Comparison of ENCODE assay signal across 10 mouse cellular contexts in the genomic region with DNA sequence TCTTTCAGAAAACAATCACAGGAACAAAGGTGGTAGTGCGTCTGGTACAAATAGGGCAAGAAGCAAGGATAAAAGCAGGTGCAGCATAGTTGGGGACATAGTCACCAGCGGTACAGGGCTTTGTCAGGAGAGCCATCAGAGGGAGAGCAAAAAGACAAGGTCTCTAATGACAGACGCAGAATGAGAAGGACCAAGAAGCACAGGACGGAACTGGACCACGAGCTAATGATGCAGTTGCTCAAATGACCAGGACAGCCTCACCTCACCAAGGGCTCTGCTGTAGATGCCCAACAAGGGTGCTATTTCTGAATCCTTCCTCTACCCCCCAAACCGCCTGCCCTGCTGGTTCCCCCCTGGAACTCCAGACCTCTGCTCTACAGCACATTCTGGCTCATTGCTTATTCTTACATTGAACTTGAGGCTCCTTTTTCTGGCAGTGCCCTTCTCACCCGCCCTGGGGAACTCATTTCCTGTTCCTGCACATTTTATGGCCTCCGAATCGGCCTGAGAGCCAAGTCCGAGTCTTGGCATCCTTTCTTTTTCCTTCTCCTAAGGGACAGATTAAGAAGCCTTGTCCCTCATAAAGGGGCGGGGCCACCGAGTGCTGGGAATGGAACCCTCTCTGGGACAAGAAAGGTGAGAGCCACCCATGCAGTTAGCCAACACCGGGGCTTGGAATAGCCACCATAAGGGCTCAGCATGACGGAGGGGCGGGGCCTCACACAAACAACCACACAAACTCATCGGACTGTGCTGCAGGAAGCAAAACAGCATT. TPM values are rescaled to one million over a fixed set of nuclear protein-coding genes. Genes with fewer than 3 reads are reported as not detected.
A peak's percentile ranks its signal among the peaks of the same experiment; 100 is the strongest.
DNase-seq lines count a peak whose midpoint lies in the region; ATAC-seq and TF ChIP-seq lines count a peak whose summit lies in the region.
"Had no signal": no experiment of that assay in that cellular context is flagged by ENCODE, and none has a peak within 500 bp of the region (broad histone marks: within the 10 kb centered on the region; RNA-seq: fewer than 3 reads in every experiment).

No protein-coding gene starts in this region.

- no peak overlapping the region for H3K27ac ChIP-seq in testis, adult 2 months (ENCODE audit: control insufficient read depth, insufficient read depth, low read depth, low read length)
- H3K27ac ChIP-seq in forebrain, embryonic 13.5 days, result no peak overlapping the region
- H3K27ac ChIP-seq: embryonic facial prominence, embryonic 13.5 days; midbrain, embryonic 10.5 days had no signal

- peak overlapping the region; percentile 8; the same call in 1 of the 2 replicates for H3K4me3 ChIP-seq in testis, adult 2 months (ENCODE audit: control insufficient read depth, low read depth, low read length)
- H3K4me3 ChIP-seq in forebrain, embryonic 13.5 days, result no peak overlapping the region
- H3K4me3 ChIP-seq: embryonic facial prominence, embryonic 13.5 days; midbrain, embryonic 10.5 days had no signal

- WGBS in forebrain, embryonic 13.5 days, result 75% methylated on average over 16 of the region's 16 CpGs

- TF ChIP-seq CTCF in testis, adult 2 months (IDR thresholded peaks at IDR 0.05; ENCODE audit: control insufficient read depth, insufficient read depth, insufficient replicate concordance, low read depth, low read length), result no peak

- no peaks in the 10 kb centered on the region for H3K27me3 ChIP-seq in testis, adult 2 months (ENCODE audit: control insufficient read depth, insufficient read depth, low read length)
- no peaks in the 10 kb centered on the region for H3K27me3 ChIP-seq in forebrain, embryonic 13.5 days
- H3K27me3 ChIP-seq: embryonic facial prominence, embryonic 13.5 days had no signal

- DNase-seq in adrenal gland, postnatal 25 days, result peak; percentile 3
- DNase-seq in adrenal gland, adult 8-10 months, result no peak
- DNase-seq in testis, postnatal 14 days (ENCODE audit: low spot score), result no peak
- peak; percentile 28 to 50 for DNase-seq in kidney, postnatal 25 days
- no peak for DNase-seq in c-Kit-positive CD71-positive TER-119-positive erythroid progenitor cells, embryonic 14.5 days (ENCODE audit: low spot score)
- no peak for DNase-seq in thymus, postnatal 0 days (ENCODE audit: low spot score)

- no peaks in the 10 kb centered on the region for H3K9me3 ChIP-seq in forebrain, embryonic 13.5 days (replicated peaks)
- H3K9me3 ChIP-seq: embryonic facial prominence, embryonic 13.5 days; midbrain, embryonic 10.5 days had no signal

- no peak overlapping the region for H3K4me2 ChIP-seq in forebrain, embryonic 13.5 days
- H3K4me2 ChIP-seq: embryonic facial prominence, embryonic 13.5 days had no signal

- no peak for TF ChIP-seq POLR2A in testis, adult 2 months (IDR thresholded peaks at IDR 0.05; ENCODE audit: control insufficient read depth, low read depth, low read length)

- H3K4me1 ChIP-seq in testis, adult 2 months (ENCODE audit: control insufficient read depth, insufficient read depth, low read length), result peaks cover 5% of the 10 kb centered on the region
- H3K4me1 ChIP-seq in forebrain, embryonic 13.5 days, result no peaks in the 10 kb centered on the region
- H3K4me1 ChIP-seq: embryonic facial prominence, embryonic 13.5 days; midbrain, embryonic 10.5 days had no signal

- no peak overlapping the region for H3K9ac ChIP-seq in forebrain, embryonic 13.5 days
- H3K9ac ChIP-seq: embryonic facial prominence, embryonic 13.5 days had no signal

- H3K36me3 ChIP-seq in testis, adult 2 months (ENCODE audit: control insufficient read depth, insufficient read depth, low read length), result no peaks in the 10 kb centered on the region
- H3K36me3 ChIP-seq in forebrain, embryonic 13.5 days (ENCODE audit: poor library complexity, severe bottlenecking), result no peaks in the 10 kb centered on the region
- H3K36me3 ChIP-seq: embryonic facial prominence, embryonic 13.5 days; midbrain, embryonic 10.5 days had no signal

- no peak for ATAC-seq in forebrain, embryonic 13.5 days

RNA-seq across cellular contexts. Expression of a gene that starts 9.9 kb away (rescaled TPM):
- 0.76 and 1.4 TPM in 2 replicates for total RNA-seq in adrenal gland, postnatal 25 days (2021)
- 10 to 100 TPM in 1 of 4 experiments, 1 to 10 TPM in 2, under 1 TPM in 1; 0.56 to 12.3 (median 3.0) TPM for total RNA-seq in adrenal gland, adult 8-10 months (2022)
- 0.23 TPM in 2 replicates for polyA plus RNA-seq in testis, adult 2 months (2012; rRNA removed)
- polyA plus RNA-seq in thymus, postnatal 0 days (2015; fragmentation: Nextera tagmentation; extraction: Ambion mirVana), result 0.17 and 0.19 TPM in 2 replicates
- 0.08 and 0.09 TPM in 2 replicates for polyA plus RNA-seq in forebrain, embryonic 13.5 days (2015; fragmentation: Nextera tagmentation; extraction: Ambion mirVana)
- polyA plus RNA-seq: midbrain, embryonic 10.5 days had no signal

RNA-seq across cellular contexts. Expression of a gene that starts 24.8 kb away (rescaled TPM):
- 2.9 and 5.3 TPM in 2 replicates for total RNA-seq in adrenal gland, postnatal 25 days (2021)
- total RNA-seq in adrenal gland, adult 8-10 months (2022), result 1 to 10 TPM; 3.5 to 4.3 (median 3.6) TPM
- polyA plus RNA-seq in testis, adult 2 months (2012; rRNA removed), result 11.4 and 11.9 TPM in 2 replicates
- polyA plus RNA-seq in thymus, postnatal 0 days (2015; fragmentation: Nextera tagmentation; extraction: Ambion mirVana), result 1.5 and 1.6 TPM in 2 replicates
- polyA plus RNA-seq in forebrain, embryonic 13.5 days (2015; fragmentation: Nextera tagmentation; extraction: Ambion mirVana), result 3.0 and 3.3 TPM in 2 replicates

Comparison
In these comparisons a context has a peak if more than half of its experiments do, and no peak if none do; other contexts are left out.
1. DNase-seq: peak in adrenal gland, postnatal 25 days (single experiment) and kidney, postnatal 25 days (2 of 2); none in adrenal gland, adult 8-10 months (single experiment), testis, postnatal 14 days (single experiment), c-Kit-positive CD71-positive TER-119-positive erythroid progenitor cells, embryonic 14.5 days (single experiment) and thymus, postnatal 0 days (single experiment).